Mouse (Mus musculus) midbrain, embryonic 10.5 days (tissue): ENCODE results near the gene Lsm2. TPM values are rescaled to one million over a fixed set of nuclear protein-coding genes. Genes with fewer than 3 reads are reported as not detected.
A peak's percentile ranks its signal among the peaks of the same experiment; 100 is the strongest.
"Not testable (repeated sequence)": the region's sequence is repeated elsewhere in the genome, so short reads cannot be mapped to it uniquely, and the experiment has no call there.

Experiments used
- DNase-seq: peaks from one replicate; pipeline ENCODE4 v3.0.0-alpha.2; 2017; ENCODE audit warnings: low spot score
- H3K27ac ChIP-seq: fragments of 300-500 bp; sonication (generic); replicated peaks from 2 replicates; pipeline ENCODE4 v1.5.1; 2016; ENCODE audit warnings: mild to moderate bottlenecking
- H3K27me3 ChIP-seq: fragments of 300-500 bp; sonication (generic); 2 replicates; pipeline ENCODE4 v1.6.1; 2016; ENCODE audit warnings: low read depth, mild to moderate bottlenecking; ENCODE audit not compliant: poor library complexity, severe bottlenecking
- H3K36me3 ChIP-seq: fragments of 300-500 bp; sonication (generic); 2 replicates; pipeline ENCODE4 v1.6.1; 2016; ENCODE audit warnings: mild to moderate bottlenecking, moderate library complexity
- H3K4me1 ChIP-seq: fragments of 300-500 bp; sonication (generic); 2 replicates; pipeline ENCODE4 v1.6.1; 2016
- H3K4me3 ChIP-seq: fragments of 300-500 bp; sonication (generic); 2 replicates; pipeline ENCODE4 v1.5.1; 2016; ENCODE audit warnings: mild to moderate bottlenecking, moderate library complexity
- H3K9me3 ChIP-seq: fragments of 300-500 bp; sonication (generic); replicated peaks from 2 replicates; pipeline ENCODE4 v1.6.1; 2016; ENCODE audit warnings: mild to moderate bottlenecking
- WGBS: fragments of 180-500 bp; shearing (Covaris S2); methylation state at CpG from one replicate; pipeline ENCODE4 v1.1.7; 2016; 5-methylcytosine and 5-hydroxymethylcytosine counted together
- polyA plus RNA-seq: library from polyadenylated mRNA; unstranded; fragments of >200 nt; fragmentation: Nextera tagmentation; extraction: Ambion mirVana; gene quantifications from 2 replicates; pipeline ENCODE4 v1.2.1, GENCODE M21; 2016

Gene Lsm2
- polyA plus RNA-seq, 1 experiment from 2014 or later = 337 TPM

DNA sequence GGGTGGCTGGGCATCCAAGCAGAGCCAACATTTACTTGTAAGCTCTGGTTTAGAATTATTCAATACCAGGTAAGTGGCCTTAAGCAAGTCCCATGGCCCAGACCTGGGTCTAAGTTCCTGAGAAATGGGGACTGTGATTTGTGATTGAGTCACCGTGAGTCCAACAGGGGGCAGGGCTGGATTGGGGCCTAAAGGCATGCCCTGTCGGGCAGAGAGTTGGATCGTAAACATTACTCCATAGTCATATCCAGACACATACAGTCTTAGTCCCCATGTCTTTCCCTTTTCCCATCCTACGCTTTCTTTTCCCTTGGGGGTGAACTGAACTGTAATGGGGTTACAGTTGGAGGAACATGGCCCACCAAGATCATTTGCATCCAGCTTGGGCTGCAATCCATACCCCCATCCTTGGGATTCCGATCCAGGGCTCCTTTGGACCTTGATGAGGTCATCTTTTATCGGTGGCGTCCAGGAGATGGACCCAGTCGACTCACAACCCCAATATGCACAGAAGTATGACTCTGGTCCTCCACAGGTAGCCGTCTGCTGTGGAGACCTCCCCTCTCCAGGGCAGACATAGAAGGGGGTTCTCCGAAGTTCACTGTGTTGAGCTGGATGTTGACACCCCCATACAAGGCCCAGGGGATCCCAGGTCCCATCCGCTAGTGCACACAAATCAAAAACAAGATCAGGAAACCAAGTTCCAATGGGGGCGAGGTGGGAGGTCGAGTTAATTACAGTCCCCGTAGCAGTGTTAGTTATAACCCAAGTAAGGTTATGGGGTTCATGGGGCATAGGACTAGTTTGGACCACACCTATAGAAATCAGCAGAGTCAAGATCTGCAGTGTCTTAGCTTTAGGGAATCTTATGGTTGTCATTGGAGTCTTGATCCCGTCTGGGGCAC lies 17.1 kb downstream of the Lsm2 start:
- Histone ChIP-seq H3K27me3 (no peaks in the 10 kb centered on the region), H3K27ac (peak overlapping the region; percentile 98; the same call in 1 of the 2 replicates), H3K4me3 (peak overlapping the region; percentile 86), H3K4me1 (peaks cover 66% of the 10 kb centered on the region), H3K9me3 (no peaks in the 10 kb centered on the region), H3K36me3 (peaks cover 52% of the 10 kb centered on the region)
- no peak for DNase-seq
- 96% methylated on average over 15 of the region's 15 CpGs for WGBS

DNA sequence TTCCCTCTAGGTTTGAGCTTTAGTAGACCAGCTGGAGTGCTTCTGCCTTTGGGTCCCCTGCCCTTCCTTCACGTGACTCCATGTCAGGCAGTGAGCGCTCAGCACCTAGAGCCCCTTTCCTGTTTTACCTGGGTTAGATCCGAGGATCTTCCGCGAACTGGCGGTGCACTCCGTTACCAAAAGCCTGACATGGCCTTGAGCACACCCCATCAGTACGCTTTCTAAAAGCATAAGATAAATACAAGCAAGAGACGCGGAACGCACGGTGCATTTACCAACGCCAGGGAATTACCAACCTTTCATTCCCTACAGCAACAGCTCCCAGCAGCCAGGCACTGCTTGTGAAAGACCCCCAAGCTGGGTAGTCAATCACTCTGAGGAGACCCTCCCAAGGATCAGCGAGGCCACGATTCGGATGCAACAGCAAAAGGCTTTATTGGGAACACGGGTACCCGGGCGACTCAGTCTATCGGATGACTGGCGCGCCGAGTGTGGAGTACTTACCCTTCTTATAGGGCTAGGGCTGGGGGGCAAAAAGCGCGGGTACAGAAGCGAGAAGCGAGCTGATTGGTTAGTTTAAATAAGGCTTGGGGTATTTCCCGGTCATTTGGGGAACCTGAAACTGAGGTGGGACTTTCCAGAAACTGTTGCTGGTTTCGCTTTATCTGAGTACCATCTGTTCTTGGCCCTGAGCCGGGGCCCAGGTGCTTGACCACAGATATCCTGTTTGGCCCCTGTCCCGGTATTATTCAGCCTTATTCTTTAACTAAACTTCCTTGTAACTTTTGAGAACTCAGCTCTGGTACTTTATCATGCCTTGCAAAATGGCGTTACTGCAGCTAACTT lies 18.4 kb downstream of the Lsm2 start:
- WGBS = 28% methylated on average over 30 of the region's 32 CpGs
- H3K27me3 ChIP-seq, H3K9me3 ChIP-seq: not testable (repeated sequence)
- H3K4me1 ChIP-seq = peaks cover 72% of the 10 kb centered on the region
- H3K27ac ChIP-seq = peak overlapping the region; percentile 98
- peaks cover 60% of the 10 kb centered on the region for H3K36me3 ChIP-seq
- peak; percentile 43 for DNase-seq
- H3K4me3 ChIP-seq = peak overlapping the region; percentile 86

DNA sequence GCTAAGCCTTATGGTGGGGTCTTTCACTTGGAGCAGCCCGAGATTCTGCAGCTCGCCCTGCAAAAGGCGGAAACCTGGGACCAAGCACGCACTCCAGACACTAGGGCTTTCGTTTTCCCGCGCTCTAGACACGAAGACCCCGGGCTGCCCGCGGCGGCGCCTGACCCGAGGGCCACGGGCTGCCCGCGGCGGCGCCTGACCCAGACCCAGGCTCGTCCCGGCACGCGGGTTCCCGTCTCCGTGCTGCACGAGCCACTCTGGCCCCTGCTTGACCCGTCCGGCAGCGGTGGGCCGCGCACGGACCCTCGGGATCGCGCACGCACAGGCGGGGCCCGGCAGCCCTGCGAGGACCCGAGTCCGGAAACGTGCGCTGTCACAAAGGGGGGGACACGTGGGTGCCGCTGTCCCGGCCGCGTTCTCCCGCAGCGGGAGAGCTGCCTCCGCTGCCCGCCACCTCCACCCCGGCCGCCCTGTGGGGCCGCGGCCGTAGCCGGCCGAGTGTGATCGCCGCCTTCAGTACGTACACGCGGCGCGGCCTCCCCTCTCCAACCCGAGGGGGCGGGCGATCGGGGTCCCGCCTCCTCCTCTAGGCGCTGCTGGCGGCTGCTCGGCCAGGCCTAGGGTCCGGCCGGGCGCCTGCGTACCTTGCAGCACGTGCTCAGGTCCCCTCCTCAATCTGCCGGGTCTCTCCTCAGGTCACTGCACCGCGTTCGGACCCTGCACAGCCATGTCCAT lies 19.2 kb downstream of the Lsm2 start, which contains the start of gene Vars:
Gene Vars, plus strand, starts transcription at position 271 of the 735 bp plus-strand sequence.
- peak within 1 kb of the TSS; percentile 98 for H3K27ac ChIP-seq
- no peaks in the 10 kb centered on the region for H3K27me3 ChIP-seq
- under 1% methylated on average over 83 of the region's 83 CpGs for WGBS
- H3K4me3 ChIP-seq = peak within 1 kb of the TSS; percentile 86
- H3K4me1 ChIP-seq = peaks cover 72% of the 10 kb centered on the region
- no peaks in the 10 kb centered on the region for H3K9me3 ChIP-seq
- peaks cover 63% of the 10 kb centered on the region for H3K36me3 ChIP-seq
- peak; percentile 98 for DNase-seq

DNA sequence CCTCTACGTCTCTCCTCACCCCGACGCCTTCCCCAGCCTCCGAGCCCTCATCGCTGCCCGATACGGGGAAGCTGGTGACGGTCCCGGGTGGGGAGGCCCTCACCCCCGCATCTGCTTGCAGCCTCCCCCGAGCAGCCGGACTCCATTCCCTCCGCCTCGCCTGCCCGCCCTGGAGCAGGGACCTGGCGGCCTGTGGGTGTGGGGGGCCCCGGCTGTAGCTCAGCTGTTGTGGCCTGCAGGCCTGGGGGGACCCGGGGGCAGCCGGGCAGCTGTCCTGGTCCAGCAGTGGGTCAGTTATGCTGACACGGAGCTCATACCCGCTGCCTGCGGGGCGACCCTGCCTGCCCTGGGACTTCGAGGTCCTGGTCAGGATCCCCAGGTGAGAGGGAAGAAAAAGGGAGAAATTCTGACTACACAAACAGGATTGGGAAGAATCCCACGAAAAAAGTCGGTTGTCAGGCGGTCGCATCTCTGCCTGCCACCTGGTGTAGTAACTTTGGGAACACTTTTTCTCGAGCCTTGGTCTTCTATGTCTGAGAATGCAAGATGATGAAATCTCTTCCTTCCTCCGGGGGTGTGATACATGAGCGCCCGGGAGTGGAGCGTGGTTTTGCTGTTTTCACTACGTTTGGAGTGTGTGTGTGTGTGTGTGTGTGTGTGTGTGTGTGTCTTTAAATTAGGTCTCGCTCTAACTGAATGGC lies 19.9 kb downstream of the Lsm2 start:
- Histone ChIP-seq H3K27me3 (no peaks in the 10 kb centered on the region), H3K4me3 (peak overlapping the region; percentile 86), H3K4me1 (peaks cover 70% of the 10 kb centered on the region), H3K36me3 (peaks cover 64% of the 10 kb centered on the region), H3K9me3 (no peaks in the 10 kb centered on the region), H3K27ac (peak overlapping the region; percentile 98)
- under 1% methylated on average over 35 of the region's 35 CpGs for WGBS
- no peak for DNase-seq

DNA sequence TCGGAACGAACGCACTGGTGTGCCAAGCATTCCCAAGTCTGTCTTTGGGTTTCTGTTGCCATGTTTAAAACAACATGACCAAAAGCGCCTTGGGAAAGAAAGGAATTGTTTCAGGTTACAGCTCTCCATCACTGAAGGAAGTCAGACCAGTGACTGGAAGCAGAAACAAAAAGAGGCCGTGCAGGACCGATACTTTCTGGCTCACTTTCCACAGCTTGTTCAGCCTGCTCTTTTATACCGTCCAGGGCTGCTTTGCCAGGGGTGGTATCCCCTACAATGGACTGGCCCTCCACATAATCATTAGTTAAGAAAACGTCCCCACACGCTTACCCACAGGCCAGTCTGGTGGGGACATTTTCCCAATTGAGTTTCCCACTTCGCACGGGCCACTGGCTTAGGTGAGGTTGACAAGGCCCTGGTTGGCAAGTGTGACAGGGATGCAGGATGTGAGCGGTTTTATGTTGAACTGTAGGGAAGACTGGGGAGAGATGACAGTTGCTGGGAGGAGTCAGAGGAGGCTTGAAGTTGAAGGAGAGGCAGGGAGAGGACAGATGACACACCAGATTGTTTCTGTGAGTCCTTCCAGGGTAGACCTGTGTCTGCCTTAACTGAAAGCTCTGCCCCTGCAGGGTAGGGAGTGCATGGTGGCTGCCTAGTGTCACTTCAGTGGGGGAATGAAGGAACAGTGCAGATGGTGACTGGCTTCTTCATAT lies 20.6 kb downstream of the Lsm2 start:
- peaks cover 63% of the 10 kb centered on the region for H3K4me1 ChIP-seq
- 21% methylated on average over 12 of the region's 12 CpGs for WGBS
- no peaks in the 10 kb centered on the region for H3K27me3 ChIP-seq
- H3K27ac ChIP-seq = peak overlapping the region; percentile 98
- H3K36me3 ChIP-seq = peaks cover 64% of the 10 kb centered on the region
- peak overlapping the region; percentile 86 for H3K4me3 ChIP-seq
- H3K9me3 ChIP-seq = no peaks in the 10 kb centered on the region
- no peak for DNase-seq

DNA sequence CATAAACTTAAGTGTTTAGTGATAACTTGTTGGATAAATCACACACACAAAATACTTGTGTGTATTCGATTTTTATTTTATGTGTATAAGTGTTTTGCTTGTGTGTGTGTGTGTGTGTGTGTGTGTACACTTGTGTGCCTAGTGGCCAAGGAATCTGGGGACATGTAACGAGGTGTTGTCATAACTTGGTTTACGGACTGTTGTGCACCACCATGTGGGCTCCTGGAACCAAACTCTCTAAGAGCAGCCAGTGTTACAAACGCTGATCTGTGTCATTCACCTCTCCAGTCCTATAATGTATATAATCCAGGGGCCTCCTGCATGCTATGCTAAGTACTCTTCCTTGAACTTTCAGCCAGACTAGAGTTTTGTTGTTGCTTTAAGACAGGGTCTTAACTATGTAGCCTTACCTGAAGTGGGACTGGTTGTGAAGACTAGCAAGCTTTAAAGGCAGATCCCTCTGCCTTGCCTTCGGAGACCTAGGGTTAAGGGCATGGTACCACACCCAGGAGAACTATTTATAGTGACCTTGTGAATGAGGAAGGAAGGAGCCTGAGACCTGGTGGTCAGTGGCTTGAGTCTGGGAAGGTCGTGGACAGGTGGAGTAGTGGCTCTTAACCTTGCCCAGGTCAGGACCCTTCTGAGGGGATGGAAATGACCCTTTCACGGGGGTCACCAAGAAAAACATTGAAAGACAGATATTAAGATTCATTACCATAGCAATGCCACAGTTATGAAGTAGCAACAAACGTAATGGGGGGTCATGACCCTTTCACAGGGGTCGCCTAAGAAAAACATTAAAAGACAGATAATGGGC lies 21.6 kb downstream of the Lsm2 start:
- H3K4me3 ChIP-seq = peak overlapping the region; percentile 86
- WGBS = 84% methylated on average over 9 of the region's 9 CpGs
- no peaks in the 10 kb centered on the region for H3K27me3 ChIP-seq
- peaks cover 64% of the 10 kb centered on the region for H3K36me3 ChIP-seq
- no peaks in the 10 kb centered on the region for H3K9me3 ChIP-seq
- H3K27ac ChIP-seq = 0 out of 2 replicates have a peak overlapping the region, but pooled peaks have one; percentile 98
- H3K4me1 ChIP-seq = peaks cover 56% of the 10 kb centered on the region
- DNase-seq = no peak

DNA sequence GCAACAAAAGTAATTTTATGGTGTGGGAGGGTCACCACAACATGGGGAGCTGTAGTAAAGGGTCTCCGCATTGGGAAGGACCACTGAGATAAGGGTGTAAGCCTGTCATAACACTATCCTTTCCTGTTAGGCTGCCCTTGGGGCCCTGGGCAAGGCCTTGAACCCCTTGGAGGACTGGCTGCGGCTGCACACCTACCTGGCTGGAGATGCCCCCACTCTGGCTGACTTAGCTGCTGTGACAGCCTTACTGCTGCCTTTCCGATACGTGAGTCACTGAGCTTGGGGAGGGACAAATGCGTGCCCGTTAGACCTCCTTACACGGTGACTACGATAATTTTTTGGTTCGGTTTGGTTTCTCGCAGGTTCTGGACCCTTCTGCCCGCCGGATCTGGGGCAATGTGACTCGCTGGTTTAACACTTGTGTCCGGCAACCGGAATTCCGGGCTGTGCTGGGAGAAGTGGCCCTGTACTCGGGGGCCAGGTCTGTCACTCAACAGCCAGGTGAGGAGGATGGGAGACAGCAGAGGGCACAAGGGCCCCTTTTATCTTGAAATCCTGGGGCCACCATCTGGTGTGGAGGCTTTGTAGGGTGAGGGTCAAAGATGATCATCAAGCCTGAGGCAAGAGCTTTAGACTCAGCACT lies 22.5 kb downstream of the Lsm2 start:
- peaks cover 64% of the 10 kb centered on the region for H3K36me3 ChIP-seq
- 96% methylated on average over 17 of the region's 17 CpGs for WGBS

DNA sequence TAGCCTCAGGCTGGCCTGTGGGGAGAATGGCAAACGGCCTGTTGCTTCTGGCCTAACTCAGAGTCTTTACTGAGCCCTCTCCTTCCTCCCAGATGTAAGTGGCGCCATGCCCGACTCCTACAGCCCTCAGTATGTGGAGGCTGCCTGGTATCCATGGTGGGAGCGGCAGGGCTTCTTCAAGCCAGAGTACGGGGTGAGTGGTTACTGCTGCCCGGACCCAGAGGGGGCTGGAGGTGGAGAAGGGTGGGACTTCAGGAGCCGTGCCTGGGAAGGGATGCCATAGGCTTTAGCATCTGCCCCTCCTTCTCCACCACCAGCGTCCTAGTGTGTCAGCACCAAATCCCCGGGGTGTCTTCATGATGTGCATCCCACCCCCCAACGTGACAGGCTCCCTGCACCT lies 23.5 kb downstream of the Lsm2 start:
- Histone ChIP-seq H3K27me3 (no peaks in the 10 kb centered on the region), H3K27ac (no peak overlapping the region), H3K4me1 (peaks cover 37% of the 10 kb centered on the region), H3K4me3 (peak overlapping the region; percentile 10; the same call in 1 of the 2 replicates), H3K36me3 (peaks cover 73% of the 10 kb centered on the region), H3K9me3 (no peaks in the 10 kb centered on the region)
- WGBS = 91% methylated on average over 10 of the region's 10 CpGs
- DNase-seq = no peak

More for the DNA sequence above, 22.5 kb downstream of the Lsm2 start:
- Histone ChIP-seq H3K27ac (no peak overlapping the region), H3K9me3 (no peaks in the 10 kb centered on the region), H3K4me3 (peak overlapping the region; percentile 10; the same call in 1 of the 2 replicates), H3K4me1 (peaks cover 47% of the 10 kb centered on the region), H3K27me3 (no peaks in the 10 kb centered on the region)
- no peak for DNase-seq

DNA sequence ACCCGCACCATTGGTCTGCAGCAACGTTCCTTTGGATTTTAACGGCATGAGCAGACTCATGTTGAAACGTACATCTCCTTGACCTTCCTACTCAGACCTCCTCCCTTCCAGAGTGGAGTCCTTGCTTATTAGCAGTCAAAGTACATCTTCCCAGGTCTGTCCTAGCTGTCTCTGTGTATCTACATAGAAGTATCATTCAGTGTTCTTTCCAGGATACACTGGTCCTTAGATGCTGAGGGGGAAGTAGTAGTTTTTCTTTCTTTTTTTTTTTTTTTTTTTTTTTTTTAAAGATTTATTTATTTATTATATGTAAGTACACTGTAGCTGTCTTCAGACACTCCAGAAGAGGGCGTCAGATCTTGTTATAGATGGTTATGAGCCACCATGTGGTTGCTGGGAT lies 24.2 kb downstream of the Lsm2 start:
- H3K9me3 ChIP-seq, H3K4me3 ChIP-seq, DNase-seq, H3K27ac ChIP-seq, H3K27me3 ChIP-seq: not testable (repeated sequence)
- Histone ChIP-seq H3K36me3 (peaks cover 81% of the 10 kb centered on the region), H3K4me1 (peaks cover 32% of the 10 kb centered on the region)
- 94% methylated on average over 4 of the region's 5 CpGs for WGBS

DNA sequence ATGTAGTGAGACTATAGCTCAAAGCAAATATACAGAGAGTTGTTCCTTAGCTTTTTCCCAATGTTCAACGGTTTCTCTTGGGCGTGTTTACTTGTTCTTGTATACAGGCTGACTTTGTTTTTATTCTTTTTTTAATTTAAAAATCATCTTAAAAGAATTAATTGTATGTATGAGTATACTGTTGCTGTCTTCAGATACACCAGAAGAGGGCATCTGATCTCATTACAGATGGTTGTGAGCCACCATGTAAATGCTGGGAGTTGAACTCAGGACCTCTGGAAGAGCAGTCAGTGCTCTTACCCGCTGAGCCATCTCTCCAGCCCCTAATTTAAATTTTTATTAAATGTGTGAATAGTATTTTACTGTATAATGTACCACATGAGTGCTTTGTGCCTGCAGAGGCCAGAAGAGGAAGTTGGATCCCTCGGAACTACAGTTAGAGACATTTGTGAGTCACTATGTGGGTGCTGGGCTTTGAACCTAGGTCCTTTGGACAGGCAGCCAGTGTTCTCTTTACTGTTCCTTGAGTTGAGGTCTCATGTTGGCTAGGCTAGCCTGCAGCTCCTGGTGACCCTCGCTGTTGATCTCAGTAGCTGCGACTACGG lies 25.8 kb downstream of the Lsm2 start:
- no peaks in the 10 kb centered on the region for H3K27me3 ChIP-seq
- DNase-seq = no peak
- 94% methylated on average over 7 of the region's 7 CpGs for WGBS
- H3K4me1 ChIP-seq = peaks cover 17% of the 10 kb centered on the region
- H3K27ac ChIP-seq = no peak overlapping the region
- H3K36me3 ChIP-seq = peaks cover 94% of the 10 kb centered on the region
- no peaks in the 10 kb centered on the region for H3K9me3 ChIP-seq
- no peak overlapping the region for H3K4me3 ChIP-seq
